Mouse (Mus musculus) left cerebral cortex, adult 2 months (tissue): ENCODE data around the gene Hormad2. TPM values are rescaled to one million over a fixed set of nuclear protein-coding genes. Genes with fewer than 3 reads are reported as not detected.

ENCODE experiments used
- DNase-seq, 2 experiments: peaks; one replicate each; pipeline ENCODE4 v3.0.0; 2021 to 2022; ENCODE audit warnings: low spot score in 2 of 2, mixed read lengths in 1 of 2; ENCODE audit errors: extremely low spot score in 1 of 2
- H3K27ac ChIP-seq: fragments of 200-600 bp; 2 replicates; pipeline ENCODE4 v1.8.1; 2022
- H3K4me3 ChIP-seq: fragments of 200-600 bp; 2 replicates; pipeline ENCODE4 v1.8.1; 2022
- CTCF ChIP-seq: fragments of 200-600 bp; IDR thresholded peaks from 2 replicates; pipeline ENCODE4 v1.8.1; 2022; ENCODE audit warnings: antibody characterized with exemption, mild to moderate bottlenecking, moderate library complexity
- intact Hi-C: fragments of 180-260 bp; cut with DNase I; formaldehyde crosslinking; loops from one replicate; pipeline ENCODE4 v1.15.1; 2025
- total RNA-seq, 2 experiments: library from RNA; stranded (reverse); gene quantifications; 2 replicates each; pipeline ENCODE4 v1.2.3; 2021

Hormad2 gene
- total RNA-seq, 2 experiments from 2014 or later = not detected

GRCm38 (mm10) chr11:4328188-4328587 is 112.7 kb downstream of the Hormad2 start:
- intact Hi-C loops = no loop called here
- no peak overlapping the region for H3K27ac ChIP-seq
- DNase-seq = no peak
- H3K4me3 ChIP-seq = no peak overlapping the region
- no peak for TF ChIP-seq CTCF

GRCm38 (mm10) chr11:4323481-4323880 is 117.4 kb downstream of the Hormad2 start:
- no peak for DNase-seq
- Histone ChIP-seq H3K4me3 (no peak overlapping the region), H3K27ac (no peak overlapping the region)
- intact Hi-C loops = no loop called here
- TF ChIP-seq CTCF = no peak

- intact Hi-C loops = no loop called here
- Histone ChIP-seq H3K27ac (no peak overlapping the region), H3K4me3 (no peak overlapping the region)
- DNase-seq = no peak
- no peak for TF ChIP-seq CTCF
Measured at GRCm38 (mm10) chr11:4322943-4323342, 118.0 kb downstream of the Hormad2 start.

- Histone ChIP-seq H3K27ac (no peak overlapping the region), H3K4me3 (no peak overlapping the region)
- intact Hi-C loops = no loop called here
- no peak for TF ChIP-seq CTCF
- no peak for DNase-seq
Measured at GRCm38 (mm10) chr11:4320876-4321275, 120.0 kb downstream of the Hormad2 start.

- H3K27ac ChIP-seq = no peak overlapping the region
- DNase-seq = no peak
- no peak overlapping the region for H3K4me3 ChIP-seq
- intact Hi-C loops = no loop called here
- no peak for TF ChIP-seq CTCF
Measured at GRCm38 (mm10) chr11:4319212-4319955, 121.5 kb downstream of the Hormad2 start.

GRCm38 (mm10) chr11:4318011-4318410 is 122.9 kb downstream of the Hormad2 start:
- TF ChIP-seq CTCF = no peak

GRCm38 (mm10) chr11:4317287-4317686 is 123.6 kb downstream of the Hormad2 start:
- no peak overlapping the region for H3K4me3 ChIP-seq
- intact Hi-C loops = no loop called here
- no peak for TF ChIP-seq CTCF

More at GRCm38 (mm10) chr11:4318011-4318410, 122.9 kb downstream of the Hormad2 start:
- intact Hi-C loops = no loop called here
- H3K4me3 ChIP-seq = no peak overlapping the region
- H3K27ac ChIP-seq = no peak overlapping the region
- DNase-seq = no peak

GRCm38 (mm10) chr11:4312180-4312579 is 128.7 kb downstream of the Hormad2 start:
- TF ChIP-seq CTCF = no peak
- intact Hi-C loops = no loop called here
- no peak for DNase-seq
- H3K27ac ChIP-seq = no peak overlapping the region
- no peak overlapping the region for H3K4me3 ChIP-seq

More at GRCm38 (mm10) chr11:4317287-4317686, 123.6 kb downstream of the Hormad2 start:
- DNase-seq = no peak
- no peak overlapping the region for H3K27ac ChIP-seq

GRCm38 (mm10) chr11:4310324-4310723 is 130.6 kb downstream of the Hormad2 start:
- TF ChIP-seq CTCF = no peak
- DNase-seq = no peak
- Histone ChIP-seq H3K4me3 (no peak overlapping the region), H3K27ac (no peak overlapping the region)
- intact Hi-C loops = no loop called here

- intact Hi-C loops = no loop called here
- no peak for TF ChIP-seq CTCF
- Histone ChIP-seq H3K4me3 (no peak overlapping the region), H3K27ac (no peak overlapping the region)
- DNase-seq = no peak
Measured at GRCm38 (mm10) chr11:4309613-4310012, 131.3 kb downstream of the Hormad2 start.

- Histone ChIP-seq H3K4me3 (no peak overlapping the region), H3K27ac (0 out of 2 replicates have a peak overlapping the region, but pooled peaks have one; percentile 11)
- DNase-seq = no peak
- TF ChIP-seq CTCF = no peak
- intact Hi-C loops = no loop called here
Measured at GRCm38 (mm10) chr11:4308514-4309450, 132.1 kb downstream of the Hormad2 start.

GRCm38 (mm10) chr11:4308060-4308513 is 132.8 kb downstream of the Hormad2 start:
- Histone ChIP-seq H3K4me3 (no peak overlapping the region), H3K27ac (no peak overlapping the region)
- DNase-seq = no peak
- TF ChIP-seq CTCF = no peak
- intact Hi-C loops = no loop called here
